Mouse (Mus musculus): ENCODE results near the gene Elmod3.

DNA sequence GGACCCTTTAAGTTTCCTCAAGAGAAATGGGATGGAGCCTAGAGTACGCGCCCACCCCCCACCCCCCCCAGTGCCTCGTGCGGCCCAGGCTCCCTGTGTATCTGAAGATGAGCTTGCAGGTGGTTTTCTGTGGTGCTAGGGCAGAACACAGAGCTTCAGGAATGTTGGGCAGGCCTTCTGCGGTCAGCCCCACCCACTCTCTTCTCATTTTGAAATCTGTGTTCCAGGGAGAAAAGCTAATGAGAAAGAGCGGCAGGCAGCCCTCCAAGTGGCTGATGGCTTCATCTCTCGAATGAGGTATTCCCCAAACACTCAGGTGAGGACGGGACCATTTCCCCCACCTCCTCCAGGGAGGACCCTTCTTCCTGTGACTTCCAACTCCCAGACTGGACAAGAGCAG is 37.4 kb downstream of the Elmod3 start:
- TF ChIP-seq CTCF (IDR thresholded peaks at IDR 0.05; ENCODE audit: borderline replicate concordance, insufficient read depth, low read depth, low read length) (no peak), POLR2A (IDR thresholded peaks at IDR 0.05; ENCODE audit: borderline replicate concordance, insufficient read depth, low read length) (no peak)

Measured in cerebellum, adult 2 months (tissue).